Mouse (Mus musculus): ENCODE results near the gene Ripor3. TPM values are rescaled to one million over a fixed set of nuclear protein-coding genes. Genes with fewer than 3 reads are reported as not detected.

The Ripor3 gene
- polyA plus RNA-seq (2017; shearing (Covaris generic)) = 0.77 TPM

GRCm38 (mm10) chr2:168009936-168010668, at the start of gene Ripor3:
Gene Ripor3, minus strand, starts transcription at chr2:168010618.

GRCm38 (mm10) chr2:167931985-167932726, 78.3 kb downstream of the Ripor3 start, which contains the start of gene Ptpn1:
Gene Ptpn1, plus strand, starts transcription at chr2:167932057.

Other genes starting within 250 kb of the Ripor3 start
- gene Ptpn1, start 78.6 kb downstream of the Ripor3 start, polyA plus RNA-seq (2017; shearing (Covaris generic)) = 166 TPM
- 6.9 TPM for gene Pard6b, start 70.4 kb upstream of the Ripor3 start, polyA plus RNA-seq (2017; shearing (Covaris generic))
- gene Adnp, start 196.5 kb upstream of the Ripor3 start, polyA plus RNA-seq (2017; shearing (Covaris generic)) = 27.6 TPM
- gene Gm20716, start 219.7 kb upstream of the Ripor3 start, polyA plus RNA-seq (2017; shearing (Covaris generic)) = 9.6 TPM
- gene Dpm1, start 220.0 kb upstream of the Ripor3 start, polyA plus RNA-seq (2017; shearing (Covaris generic)) = 115 TPM
- 14.3 TPM for gene Mocs3, start 220.0 kb upstream of the Ripor3 start, polyA plus RNA-seq (2017; shearing (Covaris generic))